Mouse (Mus musculus) limb, embryonic 13.5 days (tissue): ENCODE measurements at regions not wholly inside any gene's neighbourhood (a gene's known extent, or its start where the extent isn't known, plus 50 kb on each side); places are given as distances from the start of the nearest gene placed in this dataset. TPM values are rescaled to one million over a fixed set of nuclear protein-coding genes. Genes with fewer than 3 reads are reported as not detected.

ENCODE experiments used
- ATAC-seq: fragments of 200-750 bp; cut with Nextera tagmentation; 2 replicates; pipeline ENCODE4 v1.8.0; 2017; ENCODE audit warnings: low read depth, moderate number of reproducible peaks, moderate TSS enrichment; ENCODE audit not compliant: low FRiP score
- H3K27ac ChIP-seq: fragments of 300-500 bp; sonication (generic); 2 replicates; pipeline ENCODE4 v1.5.1; 2015; ENCODE audit warnings: inconsistent platforms, mild to moderate bottlenecking, moderate library complexity
- H3K27me3 ChIP-seq: fragments of 300-500 bp; sonication (generic); 2 replicates; pipeline ENCODE4 v1.6.1; 2015; ENCODE audit warnings: mild to moderate bottlenecking, inconsistent platforms
- H3K36me3 ChIP-seq: fragments of 300-500 bp; sonication (generic); 2 replicates; pipeline ENCODE4 v1.6.1; 2015; ENCODE audit warnings: inconsistent platforms, mild to moderate bottlenecking, moderate library complexity
- H3K4me1 ChIP-seq: fragments of 300-500 bp; sonication (generic); 2 replicates; pipeline ENCODE4 v1.6.1; 2015; ENCODE audit warnings: inconsistent platforms
- H3K4me2 ChIP-seq: fragments of 300-500 bp; sonication (generic); replicated peaks from 2 replicates; pipeline ENCODE4 v1.6.1; 2015; ENCODE audit warnings: inconsistent platforms, mild to moderate bottlenecking, moderate library complexity
- H3K4me3 ChIP-seq: fragments of 300-500 bp; sonication (generic); 2 replicates; pipeline ENCODE4 v1.5.1; 2015; ENCODE audit warnings: moderate library complexity, mild to moderate bottlenecking, inconsistent platforms
- H3K9ac ChIP-seq: fragments of 300-500 bp; sonication (generic); 2 replicates; pipeline ENCODE4 v1.6.1; 2015; ENCODE audit warnings: mild to moderate bottlenecking, inconsistent platforms
- H3K9me3 ChIP-seq: fragments of 300-500 bp; sonication (generic); 2 replicates; pipeline ENCODE4 v1.6.1; 2016; ENCODE audit warnings: inconsistent platforms
- WGBS: fragments of 180-500 bp; shearing (Covaris S2); methylation state at CpG from one replicate; pipeline ENCODE4 v1.1.7; 2015; 5-methylcytosine and 5-hydroxymethylcytosine counted together
- microRNA-seq: library from miRNA; unstranded; fragments of <30 nt; microRNA quantifications from one replicate; pipeline ENCODE4, GENCODE M21; 2016

GRCm38 (mm10) chr8:128282802-128283201 lies 75.6 kb upstream of the Nrp1 start:
- H3K4me2 ChIP-seq, result no peak overlapping the region
- no peaks in the 10 kb centered on the region for H3K9me3 ChIP-seq
- peaks cover 7% of the 10 kb centered on the region; the same call in 1 of the 2 replicates for H3K4me1 ChIP-seq
- no peaks in the 10 kb centered on the region for H3K27me3 ChIP-seq
- WGBS, result 82% methylated on average over 3 of the region's 3 CpGs
- no peak for ATAC-seq
- H3K4me3 ChIP-seq, result no peak overlapping the region
- no peaks in the 10 kb centered on the region for H3K36me3 ChIP-seq
- no peak overlapping the region for H3K9ac ChIP-seq
- H3K27ac ChIP-seq, result no peak overlapping the region

GRCm38 (mm10) chr8:128283365-128283764 lies 75.0 kb upstream of the Nrp1 start:
- Histone ChIP-seq H3K27me3 (no peaks in the 10 kb centered on the region), H3K36me3 (no peaks in the 10 kb centered on the region), H3K4me3 (no peak overlapping the region), H3K9ac (no peak overlapping the region), H3K9me3 (no peaks in the 10 kb centered on the region), H3K27ac (no peak overlapping the region), H3K4me1 (peaks cover 7% of the 10 kb centered on the region; the same call in 1 of the 2 replicates), H3K4me2 (no peak overlapping the region)
- no peak for ATAC-seq
- 90% methylated on average over 2 of the region's 2 CpGs for WGBS

GRCm38 (mm10) chr8:128284816-128285215 lies 73.6 kb upstream of the Nrp1 start:
- H3K9ac ChIP-seq, result no peak overlapping the region
- peak; percentile 48; the same call in 1 of the 2 replicates for ATAC-seq

GRCm38 (mm10) chr8:128290076-128290475 lies 68.3 kb upstream of the Nrp1 start:
- ATAC-seq, result no peak
- no peaks in the 10 kb centered on the region for H3K9me3 ChIP-seq
- H3K9ac ChIP-seq, result no peak overlapping the region
- no peak overlapping the region for H3K4me3 ChIP-seq
- no peaks in the 10 kb centered on the region for H3K27me3 ChIP-seq
- H3K36me3 ChIP-seq, result no peaks in the 10 kb centered on the region
- H3K4me2 ChIP-seq, result no peak overlapping the region
- H3K4me1 ChIP-seq, result peaks cover 1% of the 10 kb centered on the region; the same call in 1 of the 2 replicates
- H3K27ac ChIP-seq, result no peak overlapping the region
- 70% methylated on average over 4 of the region's 4 CpGs for WGBS

More at GRCm38 (mm10) chr8:128284816-128285215, 73.6 kb upstream of the Nrp1 start:
- Histone ChIP-seq H3K4me2 (no peak overlapping the region), H3K4me3 (no peak overlapping the region), H3K27ac (no peak overlapping the region), H3K27me3 (no peaks in the 10 kb centered on the region), H3K4me1 (peaks cover 7% of the 10 kb centered on the region; the same call in 1 of the 2 replicates), H3K9me3 (no peaks in the 10 kb centered on the region), H3K36me3 (no peaks in the 10 kb centered on the region)
- WGBS, result 17% methylated on average over 3 of the region's 3 CpGs

- Histone ChIP-seq H3K4me2 (no peak overlapping the region), H3K4me1 (no peaks in the 10 kb centered on the region), H3K4me3 (no peak overlapping the region), H3K36me3 (no peaks in the 10 kb centered on the region), H3K27me3 (no peaks in the 10 kb centered on the region), H3K9me3 (no peaks in the 10 kb centered on the region), H3K9ac (no peak overlapping the region), H3K27ac (no peak overlapping the region)
- ATAC-seq, result no peak
- WGBS, result 82% methylated on average over 6 of the region's 6 CpGs
These were observed 66.0 kb upstream of the Nrp1 start for GRCm38 (mm10) chr8:128292394-128292793.

GRCm38 (mm10) chr8:128296728-128297380 lies 61.5 kb upstream of the Nrp1 start:
- Histone ChIP-seq H3K4me1 (no peaks in the 10 kb centered on the region), H3K4me2 (no peak overlapping the region), H3K27me3 (no peaks in the 10 kb centered on the region), H3K36me3 (no peaks in the 10 kb centered on the region), H3K9me3 (no peaks in the 10 kb centered on the region), H3K9ac (no peak overlapping the region), H3K4me3 (no peak overlapping the region), H3K27ac (no peak overlapping the region)
- WGBS, result 85% methylated on average over 14 of the region's 14 CpGs
- no peak for ATAC-seq

GRCm38 (mm10) chr8:128302322-128302721 lies 56.1 kb upstream of the Nrp1 start:
- WGBS, result 84% methylated on average over 2 of the region's 2 CpGs

More at GRCm38 (mm10) chr8:128302322-128302721, 56.1 kb upstream of the Nrp1 start:
- Histone ChIP-seq H3K9me3 (no peaks in the 10 kb centered on the region), H3K27me3 (no peaks in the 10 kb centered on the region), H3K9ac (no peak overlapping the region), H3K4me3 (no peak overlapping the region), H3K4me2 (no peak overlapping the region), H3K27ac (no peak overlapping the region), H3K4me1 (no peaks in the 10 kb centered on the region), H3K36me3 (no peaks in the 10 kb centered on the region)
- no peak for ATAC-seq

Small RNA genes lying in the stretch of these regions (microRNA-seq; reads per million reads assigned to microRNA genes)
- not detected for gene Mir21c
